21 mouse cellular contexts compared by ENCODE assay signal in the genomic region with DNA sequence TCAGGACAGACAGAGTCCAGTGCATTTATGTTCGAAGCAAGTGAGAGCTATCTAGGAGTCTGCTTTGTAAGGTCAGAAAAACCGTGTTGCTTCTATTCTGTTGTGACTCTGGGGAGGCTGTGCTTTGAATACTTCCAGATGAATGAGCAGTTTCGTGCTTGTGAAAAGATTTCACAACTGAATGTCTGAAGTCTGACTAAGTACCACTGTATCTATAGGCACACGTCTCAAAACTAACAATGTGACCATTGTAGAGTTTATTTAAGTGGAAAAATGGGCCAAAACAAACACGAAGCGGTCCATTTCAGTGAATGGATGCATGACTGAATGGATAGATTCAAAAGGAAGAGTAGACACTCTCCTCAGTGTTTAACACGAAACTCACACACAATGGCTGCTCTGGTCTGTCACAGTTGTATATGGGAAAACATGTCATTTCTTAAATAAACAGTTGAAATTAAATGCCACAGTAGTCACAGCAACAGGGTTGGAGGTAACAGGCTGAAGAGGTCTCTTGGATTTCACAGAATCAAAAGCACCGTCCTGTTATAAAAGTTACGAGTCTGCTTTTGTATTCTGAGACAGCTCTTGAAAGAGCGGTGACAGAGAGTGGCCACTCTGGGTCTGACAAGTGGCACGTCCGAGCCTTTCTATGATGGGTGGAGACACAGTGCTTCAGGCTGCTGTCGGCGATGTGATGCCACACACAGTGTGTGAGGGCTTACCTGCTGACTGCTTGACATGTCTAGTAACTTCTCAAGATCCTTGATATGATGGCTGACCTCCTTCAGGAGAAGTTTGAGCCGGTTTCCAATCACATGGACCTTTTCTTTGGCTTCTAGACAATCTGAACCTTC. TPM values are rescaled to one million over a fixed set of nuclear protein-coding genes. Genes with fewer than 3 reads are reported as not detected.
A peak's percentile ranks its signal among the peaks of the same experiment; 100 is the strongest.
DNase-seq lines count a peak whose midpoint lies in the region; ATAC-seq and TF ChIP-seq lines count a peak whose summit lies in the region.
"Had no signal": no experiment of that assay in that cellular context is flagged by ENCODE, and none has a peak within 500 bp of the region (broad histone marks: within the 10 kb centered on the region; RNA-seq: fewer than 3 reads in every experiment).

No protein-coding gene starts in this region.

- DNase-seq in heart, adult 11 months = peak; percentile 42
- DNase-seq in heart, adult 18-20 months = no peak
- peak; percentile 5 for DNase-seq in 3T3-L1 (ENCODE audit: low read depth, low spot score)
- peak; percentile 79 for DNase-seq in Muller cell, postnatal 12 days (ENCODE audit: inconsistent ontology term)
- no peak for DNase-seq in urinary bladder, postnatal 10 days (ENCODE audit: low spot score)
- no peak for DNase-seq in layer of hippocampus, adult 18-20 months (ENCODE audit: low spot score in 2 of 2)
- DNase-seq: cerebellum, postnatal 14 days; gastrocnemius, postnatal 10 days; kidney, adult 8-10 months; kidney, postnatal 36 days; retina, postnatal 1 day; thymus, adult 18-20 months had no signal

- 27% methylated on average over 15 of the region's 15 CpGs for WGBS in hindbrain, embryonic 15.5 days
- WGBS in intestine, postnatal 0 days = 87% methylated on average over 15 of the region's 15 CpGs

- peaks cover 33% of the 10 kb centered on the region for H3K36me3 ChIP-seq in hindbrain, embryonic 15.5 days
- H3K36me3 ChIP-seq in intestine, postnatal 0 days (ENCODE audit: control insufficient read depth, insufficient read depth) = peaks cover 15% of the 10 kb centered on the region

- no peaks in the 10 kb centered on the region for H3K4me1 ChIP-seq in hindbrain, embryonic 15.5 days (replicated peaks)
- H3K4me1 ChIP-seq in intestine, postnatal 0 days (replicated peaks; ENCODE audit: control insufficient read depth, insufficient read depth, low read length) = no peaks in the 10 kb centered on the region
- H3K4me1 ChIP-seq: embryonic facial prominence, embryonic 15.5 days; limb, embryonic 15.5 days had no signal

- no peak for TF ChIP-seq CTCF in intestine, postnatal 0 days (IDR thresholded peaks at IDR 0.05; ENCODE audit: low read depth)

- no peak overlapping the region for H3K4me3 ChIP-seq in hindbrain, embryonic 15.5 days
- no peak overlapping the region for H3K4me3 ChIP-seq in intestine, postnatal 0 days (ENCODE audit: low read depth, low read length)
- H3K4me3 ChIP-seq: embryonic facial prominence, embryonic 15.5 days; limb, embryonic 15.5 days had no signal

- no peaks in the 10 kb centered on the region for H3K9me3 ChIP-seq in hindbrain, embryonic 15.5 days
- H3K9me3 ChIP-seq in intestine, postnatal 0 days (ENCODE audit: control insufficient read depth) = no peaks in the 10 kb centered on the region
- H3K9me3 ChIP-seq: embryonic facial prominence, embryonic 15.5 days; G1E; limb, embryonic 15.5 days had no signal

- no peaks in the 10 kb centered on the region for H3K27me3 ChIP-seq in hindbrain, embryonic 15.5 days
- no peaks in the 10 kb centered on the region for H3K27me3 ChIP-seq in intestine, postnatal 0 days (replicated peaks; ENCODE audit: control insufficient read depth, insufficient read depth, low read length)
- H3K27me3 ChIP-seq: embryonic facial prominence, embryonic 15.5 days; limb, embryonic 15.5 days had no signal

- peak; percentile 27; the same call in 1 of the 2 replicates for ATAC-seq in hindbrain, embryonic 15.5 days (ENCODE audit: low FRiP score, low read depth)
- no peak for ATAC-seq in intestine, postnatal 0 days
- ATAC-seq: CD4-positive, CD25-positive, alpha-beta regulatory T cell, adult 4 months had no signal

- H3K9ac ChIP-seq in hindbrain, embryonic 15.5 days = no peak overlapping the region
- H3K9ac ChIP-seq in intestine, postnatal 0 days (ENCODE audit: low read depth, low read length) = no peak overlapping the region
- H3K9ac ChIP-seq: embryonic facial prominence, embryonic 15.5 days; limb, embryonic 15.5 days had no signal

- no peak overlapping the region for H3K4me2 ChIP-seq in hindbrain, embryonic 15.5 days
- no peak overlapping the region for H3K4me2 ChIP-seq in intestine, postnatal 0 days (replicated peaks; ENCODE audit: low read depth)
- H3K4me2 ChIP-seq: embryonic facial prominence, embryonic 15.5 days; limb, embryonic 15.5 days had no signal

- H3K27ac ChIP-seq in hindbrain, embryonic 15.5 days (replicated peaks) = no peak overlapping the region
- H3K27ac ChIP-seq in intestine, postnatal 0 days (ENCODE audit: low read depth, low read length) = no peak overlapping the region
- H3K27ac ChIP-seq: embryonic facial prominence, embryonic 15.5 days; limb, embryonic 15.5 days had no signal

RNA-seq across cellular contexts. Expression of gene Gm10097, which starts 36.6 kb away (rescaled TPM):
- under 1 TPM; 0.47 to 0.57 TPM for total RNA-seq in heart, adult 18-20 months (2021)
- 0.10 and 0.14 TPM in 2 replicates for polyA plus RNA-seq in hindbrain, embryonic 15.5 days (2015; fragmentation: Nextera tagmentation; extraction: Ambion mirVana)
- polyA plus RNA-seq in intestine, postnatal 0 days (2015; fragmentation: Nextera tagmentation; extraction: Ambion mirVana) = 0.14 and 0.18 TPM in 2 replicates
- total RNA-seq in layer of hippocampus, adult 18-20 months (2021) = not detected
- total RNA-seq: adrenal gland, adult 18-20 months; layer of hippocampus, postnatal 14 days; left cerebral cortex, postnatal 14 days had no signal
- polyA plus RNA-seq: G1E had no signal

Comparison
In these comparisons a context has a peak if more than half of its experiments do, and no peak if none do; other contexts are left out.
1. DNase-seq: peak in heart, adult 11 months (single experiment), 3T3-L1 (single experiment) and Muller cell, postnatal 12 days (single experiment); none in heart, adult 18-20 months (0 of 2), urinary bladder, postnatal 10 days (single experiment) and layer of hippocampus, adult 18-20 months (0 of 2).